Mouse (Mus musculus) neural tube, embryonic 15.5 days (tissue): ENCODE results near the gene Kel. TPM values are rescaled to one million over a fixed set of nuclear protein-coding genes. Genes with fewer than 3 reads are reported as not detected.

Experiments
- ATAC-seq: fragments of 200-750 bp; cut with Nextera tagmentation; 2 replicates; pipeline ENCODE4 v1.8.0; 2017; ENCODE audit warnings: mild to moderate bottlenecking, moderate TSS enrichment, moderate library complexity; ENCODE audit not compliant: low FRiP score
- H3K27ac ChIP-seq: fragments of 300-500 bp; sonication (generic); replicated peaks from 2 replicates; pipeline ENCODE4 v1.5.1; 2015; ENCODE audit warnings: mild to moderate bottlenecking, inconsistent platforms
- H3K27me3 ChIP-seq: fragments of 300-500 bp; sonication (generic); replicated peaks from 2 replicates; pipeline ENCODE4 v1.6.1; 2015; ENCODE audit warnings: inconsistent platforms
- H3K36me3 ChIP-seq: fragments of 300-500 bp; sonication (generic); 2 replicates; pipeline ENCODE4 v1.6.1; 2015; ENCODE audit warnings: inconsistent platforms
- H3K4me1 ChIP-seq: fragments of 300-500 bp; sonication (generic); 2 replicates; pipeline ENCODE4 v1.6.1; 2015; ENCODE audit warnings: inconsistent platforms
- H3K4me2 ChIP-seq: fragments of 300-500 bp; sonication (generic); 2 replicates; pipeline ENCODE4 v1.6.1; 2015; ENCODE audit warnings: inconsistent platforms, mild to moderate bottlenecking, moderate library complexity
- H3K4me3 ChIP-seq: fragments of 300-500 bp; sonication (generic); replicated peaks from 2 replicates; pipeline ENCODE4 v1.5.1; 2015; ENCODE audit warnings: mild to moderate bottlenecking, inconsistent platforms
- H3K9ac ChIP-seq: fragments of 300-500 bp; sonication (generic); replicated peaks from 2 replicates; pipeline ENCODE4 v1.6.1; 2015; ENCODE audit warnings: mild to moderate bottlenecking, inconsistent platforms
- H3K9me3 ChIP-seq: fragments of 300-500 bp; sonication (generic); replicated peaks from 2 replicates; pipeline ENCODE4 v1.6.1; 2016; ENCODE audit warnings: inconsistent platforms
- WGBS: fragments of 180-500 bp; shearing (Covaris S2); methylation state at CpG from one replicate; pipeline ENCODE4 v1.1.7; 2015; ENCODE audit warnings: mixed read lengths; 5-methylcytosine and 5-hydroxymethylcytosine counted together
- polyA plus RNA-seq: library from polyadenylated mRNA; unstranded; fragments of >200 nt; fragmentation: Nextera tagmentation; extraction: Ambion mirVana; gene quantifications from 2 replicates; pipeline ENCODE4 v1.2.1, GENCODE M21; 2015

The Kel gene
- polyA plus RNA-seq, 1 experiment from 2014 or later, result 0.51 TPM

- ATAC-seq, result no peak
- Histone ChIP-seq H3K9ac (no peak overlapping the region), H3K36me3 (no peaks in the 10 kb centered on the region), H3K27me3 (no peaks in the 10 kb centered on the region), H3K4me2 (no peak overlapping the region), H3K27ac (no peak overlapping the region), H3K4me3 (no peak overlapping the region), H3K4me1 (no peaks in the 10 kb centered on the region), H3K9me3 (no peaks in the 10 kb centered on the region)
- 70% methylated on average over 3 of the region's 3 CpGs for WGBS
Observed at GRCm38 (mm10) chr6:41685596-41685995, 18.5 kb downstream of the Kel start.

DNA sequence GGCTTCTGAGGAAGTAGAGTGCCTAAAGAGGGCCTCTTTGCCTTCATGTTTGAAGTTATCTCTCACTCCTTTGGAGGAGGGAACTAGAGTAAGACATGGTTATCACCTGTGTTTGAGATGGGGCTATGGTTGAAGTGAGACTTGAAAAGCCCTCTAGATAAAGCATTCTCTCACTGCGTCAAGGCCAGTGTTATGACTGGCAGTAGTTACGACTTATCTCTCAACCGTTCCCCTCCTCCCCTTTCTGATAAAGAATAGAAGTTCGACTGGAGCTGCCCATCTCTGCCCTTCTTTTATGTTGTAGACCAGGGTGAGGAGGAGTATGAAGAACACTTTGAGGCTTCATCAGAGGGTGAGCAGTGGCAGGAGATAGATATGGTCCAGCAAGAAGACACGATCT lies 19.2 kb downstream of the Kel start:
- no peaks in the 10 kb centered on the region for H3K4me1 ChIP-seq
- H3K9me3 ChIP-seq, result no peaks in the 10 kb centered on the region
- H3K4me3 ChIP-seq, result no peak overlapping the region
- no peak overlapping the region for H3K9ac ChIP-seq
- no peak for ATAC-seq
- no peak overlapping the region for H3K4me2 ChIP-seq
- no peaks in the 10 kb centered on the region for H3K27me3 ChIP-seq
- no peak overlapping the region for H3K27ac ChIP-seq
- H3K36me3 ChIP-seq, result no peaks in the 10 kb centered on the region
- 91% methylated on average over 5 of the region's 5 CpGs for WGBS

GRCm38 (mm10) chr6:41684131-41684530 lies 20.0 kb downstream of the Kel start, which contains the start of gene Llcfc1:
Gene Llcfc1 (plus strand): TSS chr6:41684431.
- Histone ChIP-seq H3K9me3 (no peaks in the 10 kb centered on the region), H3K4me1 (no peaks in the 10 kb centered on the region), H3K9ac (no peak within 1 kb of the TSS), H3K27me3 (no peaks in the 10 kb centered on the region), H3K4me3 (no peak within 1 kb of the TSS), H3K27ac (no peak within 1 kb of the TSS), H3K36me3 (no peaks in the 10 kb centered on the region), H3K4me2 (no peak within 1 kb of the TSS)
- 88% methylated on average over 2 of the region's 2 CpGs for WGBS
- ATAC-seq, result no peak

DNA sequence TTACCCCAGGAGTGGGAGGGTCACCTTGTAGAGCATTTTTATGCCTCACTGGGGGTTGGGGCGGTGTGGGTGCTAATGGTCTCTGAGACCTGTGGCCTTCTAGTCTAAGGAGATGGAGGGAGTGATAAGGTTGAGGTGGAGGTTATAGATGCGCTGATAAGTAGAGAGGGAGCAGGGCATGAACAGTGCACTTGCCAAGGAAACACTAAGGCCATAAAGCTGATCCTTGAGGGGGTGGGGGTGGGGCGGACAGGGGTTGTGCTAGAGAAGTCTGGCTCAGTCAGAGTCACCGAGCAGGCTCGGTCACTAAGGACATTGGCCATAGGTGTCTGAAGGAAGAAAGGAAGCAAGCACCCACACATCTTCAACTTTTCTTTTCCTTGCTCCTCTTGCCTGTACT lies 22.5 kb downstream of the Kel start:
- H3K9ac ChIP-seq, result no peak overlapping the region

DNA sequence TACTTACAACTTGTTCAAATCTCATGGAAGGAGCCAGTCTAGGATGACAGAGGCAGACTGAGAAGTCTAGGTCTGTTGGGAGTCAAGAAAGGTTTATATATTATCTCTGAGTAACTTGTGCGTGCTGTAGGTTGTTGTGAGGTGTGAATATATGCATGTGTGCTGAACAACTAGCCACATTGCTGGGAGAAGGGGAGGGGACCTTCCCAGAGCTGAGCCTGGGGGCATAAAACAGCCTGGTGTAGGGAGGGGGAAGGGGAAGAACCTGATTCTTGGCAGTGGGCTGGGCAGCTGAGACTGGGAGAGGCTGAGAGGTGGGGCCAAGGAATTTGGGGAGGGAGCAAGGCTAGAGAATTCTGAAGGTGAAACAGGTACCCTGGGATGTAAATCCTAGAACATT lies 23.5 kb downstream of the Kel start, which contains the start of gene Trpv5:
Trpv5 (minus strand) TSS at position 101 of the 400 bp plus-strand sequence.
- no peaks in the 10 kb centered on the region for H3K4me1 ChIP-seq
- no peak within 1 kb of the TSS for H3K9ac ChIP-seq
- no peaks in the 10 kb centered on the region for H3K9me3 ChIP-seq
- no peak within 1 kb of the TSS for H3K4me3 ChIP-seq
- no peaks in the 10 kb centered on the region for H3K27me3 ChIP-seq
- H3K36me3 ChIP-seq, result no peaks in the 10 kb centered on the region
- H3K4me2 ChIP-seq, result no peak within 1 kb of the TSS
- no peak within 1 kb of the TSS for H3K27ac ChIP-seq
- no peak for ATAC-seq
- WGBS, result 88% methylated on average over 1 of the region's 1 CpGs

More for the DNA sequence above, 22.5 kb downstream of the Kel start:
- no peaks in the 10 kb centered on the region for H3K4me1 ChIP-seq
- 85% methylated on average over 5 of the region's 5 CpGs for WGBS
- no peak overlapping the region for H3K4me2 ChIP-seq
- H3K36me3 ChIP-seq, result no peaks in the 10 kb centered on the region
- H3K4me3 ChIP-seq, result no peak overlapping the region
- H3K9me3 ChIP-seq, result no peaks in the 10 kb centered on the region
- no peak for ATAC-seq
- H3K27me3 ChIP-seq, result no peaks in the 10 kb centered on the region
- H3K27ac ChIP-seq, result no peak overlapping the region

GRCm38 (mm10) chr6:41676530-41676929 lies 27.6 kb downstream of the Kel start:
- 93% methylated on average over 2 of the region's 2 CpGs for WGBS
- Histone ChIP-seq H3K27ac (no peak overlapping the region), H3K9me3 (no peaks in the 10 kb centered on the region), H3K27me3 (no peaks in the 10 kb centered on the region), H3K4me1 (no peaks in the 10 kb centered on the region), H3K4me2 (no peak overlapping the region), H3K36me3 (no peaks in the 10 kb centered on the region), H3K9ac (no peak overlapping the region), H3K4me3 (no peak overlapping the region)
- ATAC-seq, result no peak

GRCm38 (mm10) chr6:41662320-41662719 lies 41.8 kb downstream of the Kel start:
- no peak overlapping the region for H3K4me3 ChIP-seq
- H3K27me3 ChIP-seq, result no peaks in the 10 kb centered on the region
- no peaks in the 10 kb centered on the region for H3K36me3 ChIP-seq
- H3K4me1 ChIP-seq, result no peaks in the 10 kb centered on the region
- H3K4me2 ChIP-seq, result no peak overlapping the region
- H3K9me3 ChIP-seq, result no peaks in the 10 kb centered on the region
- H3K9ac ChIP-seq, result no peak overlapping the region
- H3K27ac ChIP-seq, result no peak overlapping the region
- no peak for ATAC-seq
- WGBS, result 29% methylated on average over 2 of the region's 2 CpGs

- H3K9me3 ChIP-seq, result no peaks in the 10 kb centered on the region
- 83% methylated on average over 1 of the region's 1 CpGs for WGBS
- no peak for ATAC-seq
Observed at GRCm38 (mm10) chr6:41658487-41658886, 45.7 kb downstream of the Kel start.

DNA sequence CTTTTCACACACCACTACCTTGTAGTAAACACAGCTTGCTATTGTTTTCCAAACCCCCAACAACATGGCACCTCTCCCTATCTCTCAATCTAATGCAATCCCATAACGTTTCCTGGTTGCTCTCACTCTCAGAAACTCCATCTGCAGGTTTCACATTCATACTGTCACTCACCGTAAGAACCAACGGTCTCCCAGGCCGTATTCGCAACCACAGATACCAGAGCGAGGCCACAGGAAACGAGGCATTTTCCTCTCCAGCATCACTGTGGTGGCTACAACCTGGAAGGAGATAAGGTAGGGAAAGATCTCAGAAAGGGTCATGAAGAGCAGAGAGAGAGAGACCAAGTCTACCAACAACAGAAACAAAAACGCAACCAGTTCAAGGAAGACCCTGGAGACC lies 49.5 kb downstream of the Kel start:
- Histone ChIP-seq H3K4me3 (no peak overlapping the region), H3K27ac (no peak overlapping the region), H3K9ac (no peak overlapping the region), H3K9me3 (no peaks in the 10 kb centered on the region), H3K4me1 (no peaks in the 10 kb centered on the region), H3K4me2 (no peak overlapping the region), H3K27me3 (no peaks in the 10 kb centered on the region), H3K36me3 (no peaks in the 10 kb centered on the region)
- ATAC-seq, result no peak
- WGBS, result 88% methylated on average over 8 of the region's 8 CpGs

More at GRCm38 (mm10) chr6:41658487-41658886, 45.7 kb downstream of the Kel start:
- no peak overlapping the region for H3K9ac ChIP-seq
- no peaks in the 10 kb centered on the region for H3K27me3 ChIP-seq
- H3K36me3 ChIP-seq, result no peaks in the 10 kb centered on the region
- no peak overlapping the region for H3K4me3 ChIP-seq
- no peaks in the 10 kb centered on the region for H3K4me1 ChIP-seq
- no peak overlapping the region for H3K4me2 ChIP-seq
- H3K27ac ChIP-seq, result no peak overlapping the region

- H3K27me3 ChIP-seq, result no peaks in the 10 kb centered on the region
- H3K27ac ChIP-seq, result no peak overlapping the region
- no peak overlapping the region for H3K9ac ChIP-seq
- ATAC-seq, result no peak
- no peak overlapping the region for H3K4me3 ChIP-seq
- no peaks in the 10 kb centered on the region for H3K4me1 ChIP-seq
- no peaks in the 10 kb centered on the region for H3K9me3 ChIP-seq
- WGBS, result 95% methylated on average over 5 of the region's 5 CpGs
- no peaks in the 10 kb centered on the region for H3K36me3 ChIP-seq
- H3K4me2 ChIP-seq, result no peak overlapping the region
Observed at GRCm38 (mm10) chr6:41653173-41653572, 51.0 kb downstream of the Kel start.

DNA sequence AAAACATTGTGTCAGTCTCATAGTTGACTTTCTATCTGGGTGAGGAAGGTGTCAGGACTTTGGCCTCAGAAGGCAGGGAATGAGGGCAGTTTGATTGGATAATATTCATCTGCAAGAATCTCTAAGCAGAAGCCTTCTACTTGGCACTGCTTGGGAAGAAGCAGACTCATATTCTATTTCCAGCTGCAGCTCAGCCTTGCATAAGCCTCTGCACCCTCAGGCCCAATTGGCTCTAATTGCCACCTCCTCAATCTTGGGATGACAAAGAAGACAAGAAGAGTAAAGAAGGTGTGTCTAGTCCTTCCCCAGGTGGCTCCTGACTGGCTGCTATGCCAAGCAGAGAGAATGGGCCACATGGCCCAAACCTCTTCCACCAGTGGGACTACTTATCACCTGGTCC lies 57.5 kb downstream of the Kel start:
- Histone ChIP-seq H3K9ac (no peak overlapping the region), H3K9me3 (no peaks in the 10 kb centered on the region), H3K27ac (no peak overlapping the region), H3K27me3 (no peaks in the 10 kb centered on the region), H3K4me2 (no peak overlapping the region), H3K4me1 (no peaks in the 10 kb centered on the region), H3K36me3 (no peaks in the 10 kb centered on the region), H3K4me3 (no peak overlapping the region)
- ATAC-seq, result no peak

- Histone ChIP-seq H3K27me3 (no peaks in the 10 kb centered on the region), H3K4me2 (no peak overlapping the region), H3K9ac (no peak overlapping the region), H3K9me3 (no peaks in the 10 kb centered on the region), H3K4me3 (no peak overlapping the region), H3K36me3 (no peaks in the 10 kb centered on the region), H3K4me1 (no peaks in the 10 kb centered on the region), H3K27ac (no peak overlapping the region)
- WGBS, result 90% methylated on average over 3 of the region's 3 CpGs
- ATAC-seq, result no peak
Observed at GRCm38 (mm10) chr6:41646220-41646619, 57.9 kb downstream of the Kel start.

DNA sequence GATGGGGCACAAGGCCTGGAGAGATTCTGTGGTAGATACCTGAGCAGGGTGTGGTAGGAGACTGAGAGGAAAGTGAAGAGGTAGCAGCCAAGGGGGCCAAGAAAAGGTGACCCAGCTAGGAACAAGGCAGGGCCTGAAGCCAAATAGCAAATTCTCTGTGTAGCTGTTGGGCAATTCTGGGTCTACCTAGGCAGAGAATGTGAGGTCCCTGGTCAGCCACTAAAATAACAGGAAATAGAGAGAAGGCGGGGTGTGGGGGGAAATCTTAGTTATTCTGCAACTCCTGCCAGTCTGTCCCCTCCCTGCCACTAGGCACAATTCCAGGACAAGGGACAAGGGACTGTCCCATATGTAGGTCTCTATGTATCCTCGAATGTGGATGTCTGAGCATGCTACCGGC lies 60.9 kb downstream of the Kel start:
- 93% methylated on average over 3 of the region's 3 CpGs for WGBS

More for the DNA sequence above, 60.9 kb downstream of the Kel start:
- Histone ChIP-seq H3K4me2 (no peak overlapping the region), H3K27me3 (no peaks in the 10 kb centered on the region), H3K9ac (no peak overlapping the region), H3K27ac (no peak overlapping the region), H3K4me1 (no peaks in the 10 kb centered on the region), H3K4me3 (no peak overlapping the region), H3K9me3 (no peaks in the 10 kb centered on the region), H3K36me3 (no peaks in the 10 kb centered on the region)
- ATAC-seq, result no peak
